Mouse (Mus musculus) limb, embryonic 15.5 days (tissue): Measurements from ENCODE around the gene Nlgn1. TPM values are rescaled to one million over a fixed set of nuclear protein-coding genes. Genes with fewer than 3 reads are reported as not detected.

Source experiments
- ATAC-seq: fragments of 200-750 bp; cut with Nextera tagmentation; 2 replicates; pipeline ENCODE4 v1.8.0; 2017; ENCODE audit warnings: low read depth, moderate TSS enrichment; ENCODE audit not compliant: insufficient number of reproducible peaks, low FRiP score, low TSS enrichment
- H3K27ac ChIP-seq: fragments of 300-500 bp; sonication (generic); 2 replicates; pipeline ENCODE4 v1.5.1; 2015; ENCODE audit warnings: moderate library complexity, mild to moderate bottlenecking, inconsistent platforms
- H3K27me3 ChIP-seq: fragments of 300-500 bp; sonication (generic); 2 replicates; pipeline ENCODE4 v1.6.1; 2015; ENCODE audit warnings: inconsistent platforms
- H3K36me3 ChIP-seq: fragments of 300-500 bp; sonication (generic); 2 replicates; pipeline ENCODE4 v1.6.1; 2015; ENCODE audit warnings: inconsistent platforms
- H3K4me1 ChIP-seq: fragments of 300-500 bp; sonication (generic); 2 replicates; pipeline ENCODE4 v1.6.1; 2015; ENCODE audit warnings: inconsistent platforms
- H3K4me2 ChIP-seq: fragments of 300-500 bp; sonication (generic); 2 replicates; pipeline ENCODE4 v1.6.1; 2015; ENCODE audit warnings: mild to moderate bottlenecking, inconsistent platforms
- H3K4me3 ChIP-seq: fragments of 300-500 bp; sonication (generic); 2 replicates; pipeline ENCODE4 v1.5.1; 2015; ENCODE audit warnings: mild to moderate bottlenecking, inconsistent platforms
- H3K9ac ChIP-seq: fragments of 300-500 bp; sonication (generic); 2 replicates; pipeline ENCODE4 v1.6.1; 2015; ENCODE audit warnings: inconsistent platforms
- H3K9me3 ChIP-seq: fragments of 300-500 bp; sonication (generic); 2 replicates; pipeline ENCODE4 v1.6.1; 2016; ENCODE audit warnings: inconsistent platforms
- WGBS: fragments of 180-500 bp; shearing (Covaris S2); methylation state at CpG from one replicate; pipeline ENCODE4 v1.1.7; 2015; 5-methylcytosine and 5-hydroxymethylcytosine counted together
- polyA plus RNA-seq: library from polyadenylated mRNA; unstranded; fragments of >200 nt; fragmentation: Nextera tagmentation; extraction: Ambion mirVana; gene quantifications from 2 replicates; pipeline ENCODE4 v1.2.1, GENCODE M21; 2015

Nlgn1 gene
- polyA plus RNA-seq, 1 experiment from 2014 or later: 3.1 TPM

DNA sequence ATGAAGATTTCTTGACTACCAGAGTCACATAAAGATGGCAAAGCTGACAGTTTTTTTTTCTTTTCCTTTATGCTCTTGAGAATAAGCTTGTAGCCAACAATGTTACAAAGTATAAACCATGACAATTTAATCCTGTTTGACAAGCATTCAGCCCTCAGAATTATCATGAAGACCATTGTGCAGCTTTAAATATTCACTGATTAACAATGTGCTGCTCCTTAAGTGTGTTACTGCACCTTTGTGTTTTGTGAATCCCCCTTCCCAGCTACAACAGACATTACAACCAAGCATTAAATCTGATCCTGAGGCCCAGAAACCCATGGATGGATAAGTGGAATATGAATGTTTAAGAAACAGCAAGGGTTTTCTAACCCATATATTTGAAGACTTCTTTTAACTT is 434.8 kb downstream of the Nlgn1 start:
- Histone ChIP-seq H3K9ac (no peak overlapping the region), H3K4me2 (no peak overlapping the region), H3K27ac (no peak overlapping the region), H3K9me3 (no peaks in the 10 kb centered on the region), H3K36me3 (no peaks in the 10 kb centered on the region), H3K4me3 (no peak overlapping the region), H3K4me1 (no peaks in the 10 kb centered on the region), H3K27me3 (no peaks in the 10 kb centered on the region)
- ATAC-seq: no peak

- Histone ChIP-seq H3K36me3 (no peaks in the 10 kb centered on the region), H3K4me3 (no peak overlapping the region), H3K9me3 (no peaks in the 10 kb centered on the region), H3K9ac (no peak overlapping the region), H3K4me1 (no peaks in the 10 kb centered on the region), H3K27ac (no peak overlapping the region), H3K27me3 (no peaks in the 10 kb centered on the region), H3K4me2 (no peak overlapping the region)
- ATAC-seq: no peak
- 64% methylated on average over 2 of the region's 2 CpGs for WGBS
These were observed 447.5 kb downstream of the Nlgn1 start for GRCm38 (mm10) chr3:25884797-25885196.

GRCm38 (mm10) chr3:25869161-25869560 is 463.1 kb downstream of the Nlgn1 start:
- Histone ChIP-seq H3K4me1 (no peaks in the 10 kb centered on the region), H3K9me3 (no peaks in the 10 kb centered on the region), H3K27ac (no peak overlapping the region), H3K4me3 (no peak overlapping the region), H3K4me2 (no peak overlapping the region), H3K36me3 (no peaks in the 10 kb centered on the region), H3K27me3 (no peaks in the 10 kb centered on the region), H3K9ac (no peak overlapping the region)
- ATAC-seq: no peak

DNA sequence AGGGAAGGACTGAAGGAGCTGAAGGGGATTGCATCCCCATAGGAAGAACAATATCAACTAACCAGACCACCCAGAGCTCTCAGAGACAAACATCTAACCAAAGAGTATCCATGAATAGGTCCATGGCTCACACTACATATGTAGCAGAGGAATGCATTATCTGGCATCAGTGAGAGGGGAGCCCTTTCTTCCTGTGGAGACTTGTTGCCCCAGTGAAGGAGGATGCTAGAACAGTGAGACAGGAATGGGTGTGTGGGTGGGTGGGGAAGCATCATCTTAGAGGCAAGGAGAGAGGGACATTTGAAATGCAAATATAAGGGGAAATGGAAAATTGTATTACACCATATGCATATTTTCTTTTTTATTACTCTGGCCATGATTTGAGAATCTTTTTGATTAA is 473.9 kb downstream of the Nlgn1 start:
- ATAC-seq: no peak
- H3K36me3 ChIP-seq: no peaks in the 10 kb centered on the region
- no peak overlapping the region for H3K4me3 ChIP-seq

GRCm38 (mm10) chr3:25844686-25845462 is 487.4 kb downstream of the Nlgn1 start:
- no peaks in the 10 kb centered on the region for H3K9me3 ChIP-seq
- no peak overlapping the region for H3K4me2 ChIP-seq
- no peak overlapping the region for H3K27ac ChIP-seq
- H3K9ac ChIP-seq: no peak overlapping the region
- H3K27me3 ChIP-seq: no peaks in the 10 kb centered on the region
- H3K4me1 ChIP-seq: no peaks in the 10 kb centered on the region
- 74% methylated on average over 7 of the region's 7 CpGs for WGBS
- H3K36me3 ChIP-seq: no peaks in the 10 kb centered on the region
- H3K4me3 ChIP-seq: no peak overlapping the region
- ATAC-seq: no peak

More for the DNA sequence above, 473.9 kb downstream of the Nlgn1 start:
- H3K27me3 ChIP-seq: no peaks in the 10 kb centered on the region
- H3K9ac ChIP-seq: no peak overlapping the region
- no peak overlapping the region for H3K27ac ChIP-seq
- H3K4me2 ChIP-seq: no peak overlapping the region
- H3K9me3 ChIP-seq: no peaks in the 10 kb centered on the region
- no peaks in the 10 kb centered on the region for H3K4me1 ChIP-seq

DNA sequence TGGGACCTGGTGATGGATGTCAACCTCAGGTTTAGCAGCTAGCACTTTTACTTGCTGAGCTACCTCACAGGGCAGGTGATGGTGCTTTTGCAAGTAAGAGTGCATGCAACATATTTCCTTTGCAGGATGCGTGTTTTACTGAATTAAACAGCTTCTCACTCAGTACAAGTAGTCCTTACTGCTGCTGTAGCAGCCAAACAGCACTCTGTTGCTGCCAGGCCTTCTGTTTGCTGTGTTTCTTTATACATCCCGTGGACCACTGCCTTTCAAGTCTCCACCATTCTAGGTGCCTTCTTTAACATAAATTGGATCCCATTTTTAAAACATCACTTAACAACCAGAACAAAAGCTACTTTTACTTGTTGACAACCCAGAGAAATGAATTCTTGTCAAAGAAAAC is 502.0 kb downstream of the Nlgn1 start:
- ATAC-seq: no peak
- Histone ChIP-seq H3K9ac (no peak overlapping the region), H3K9me3 (no peaks in the 10 kb centered on the region), H3K27me3 (no peaks in the 10 kb centered on the region), H3K4me2 (no peak overlapping the region), H3K27ac (no peak overlapping the region), H3K36me3 (no peaks in the 10 kb centered on the region), H3K4me3 (no peak overlapping the region), H3K4me1 (no peaks in the 10 kb centered on the region)
- WGBS: 79% methylated on average over 2 of the region's 2 CpGs

DNA sequence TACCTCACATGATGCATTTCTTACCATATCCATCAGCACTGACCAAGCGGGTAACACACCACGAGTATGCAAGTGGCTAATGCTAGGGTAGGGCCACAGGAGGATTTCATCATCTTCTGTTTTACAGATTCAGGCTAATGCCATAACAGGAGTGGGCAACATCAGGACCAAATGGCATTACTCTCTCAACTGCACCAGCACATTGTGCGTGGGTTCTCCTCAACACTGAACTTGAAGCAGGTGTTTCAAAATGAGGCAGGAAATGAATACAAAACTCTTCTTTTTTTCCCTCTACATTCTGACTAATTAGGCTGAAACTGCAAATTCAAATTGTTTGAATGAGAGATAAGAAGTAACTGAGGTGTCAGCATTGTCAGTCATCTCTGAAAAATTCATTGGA is 518.9 kb downstream of the Nlgn1 start:
- Histone ChIP-seq H3K4me1 (no peaks in the 10 kb centered on the region), H3K27me3 (no peaks in the 10 kb centered on the region), H3K4me3 (no peak overlapping the region), H3K36me3 (no peaks in the 10 kb centered on the region), H3K27ac (no peak overlapping the region), H3K9me3 (no peaks in the 10 kb centered on the region), H3K4me2 (no peak overlapping the region), H3K9ac (no peak overlapping the region)
- 89% methylated on average over 3 of the region's 3 CpGs for WGBS
- no peak for ATAC-seq

DNA sequence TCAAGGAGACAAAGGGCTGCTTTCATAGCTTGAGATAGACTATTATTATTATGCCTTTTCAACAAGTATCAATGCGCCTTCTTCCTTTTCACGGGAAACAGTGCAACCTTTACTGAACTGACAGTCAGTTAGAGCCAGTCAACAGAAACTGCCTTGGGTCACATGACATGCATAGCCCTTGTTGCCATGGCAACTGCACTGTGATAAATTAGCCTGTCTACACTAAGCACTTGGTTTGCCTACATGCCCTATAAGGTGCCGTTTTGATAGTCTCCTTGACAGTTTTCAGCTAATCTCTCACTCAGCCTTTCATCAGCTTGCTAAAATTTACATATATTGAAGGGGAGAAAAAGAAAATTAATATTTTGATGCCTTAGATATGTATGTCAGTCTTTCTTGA is 524.7 kb downstream of the Nlgn1 start:
- WGBS: 61% methylated on average over 3 of the region's 3 CpGs
- no peaks in the 10 kb centered on the region for H3K27me3 ChIP-seq
- H3K9ac ChIP-seq: no peak overlapping the region
- ATAC-seq: no peak
- no peak overlapping the region for H3K4me3 ChIP-seq
- no peak overlapping the region for H3K4me2 ChIP-seq
- H3K9me3 ChIP-seq: no peaks in the 10 kb centered on the region
- H3K4me1 ChIP-seq: no peaks in the 10 kb centered on the region
- H3K36me3 ChIP-seq: no peaks in the 10 kb centered on the region
- no peak overlapping the region for H3K27ac ChIP-seq

DNA sequence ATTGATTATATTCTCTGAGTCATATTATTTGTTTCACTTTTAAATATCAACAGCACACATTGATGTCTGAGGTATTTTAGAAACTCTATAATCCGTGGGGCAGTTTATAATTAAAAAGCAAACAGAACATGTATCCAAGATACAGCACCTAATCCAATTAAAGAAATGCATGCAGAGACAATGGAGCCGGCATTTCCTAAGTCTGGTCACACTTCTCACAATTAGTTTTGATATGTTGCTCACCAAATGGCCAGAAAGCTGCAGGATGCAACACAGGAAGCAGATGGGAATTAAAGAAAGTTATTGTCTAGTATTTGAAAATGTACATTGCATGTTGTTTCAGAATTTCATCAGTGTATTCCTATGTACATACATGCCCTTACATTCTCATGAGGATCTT is 550.6 kb downstream of the Nlgn1 start:
- no peaks in the 10 kb centered on the region for H3K27me3 ChIP-seq
- H3K36me3 ChIP-seq: no peaks in the 10 kb centered on the region
- WGBS: 82% methylated on average over 2 of the region's 2 CpGs
- H3K9me3 ChIP-seq: no peaks in the 10 kb centered on the region
- H3K4me3 ChIP-seq: no peak overlapping the region
- no peak overlapping the region for H3K4me2 ChIP-seq
- no peak overlapping the region for H3K27ac ChIP-seq
- H3K4me1 ChIP-seq: no peaks in the 10 kb centered on the region
- ATAC-seq: no peak
- H3K9ac ChIP-seq: no peak overlapping the region

DNA sequence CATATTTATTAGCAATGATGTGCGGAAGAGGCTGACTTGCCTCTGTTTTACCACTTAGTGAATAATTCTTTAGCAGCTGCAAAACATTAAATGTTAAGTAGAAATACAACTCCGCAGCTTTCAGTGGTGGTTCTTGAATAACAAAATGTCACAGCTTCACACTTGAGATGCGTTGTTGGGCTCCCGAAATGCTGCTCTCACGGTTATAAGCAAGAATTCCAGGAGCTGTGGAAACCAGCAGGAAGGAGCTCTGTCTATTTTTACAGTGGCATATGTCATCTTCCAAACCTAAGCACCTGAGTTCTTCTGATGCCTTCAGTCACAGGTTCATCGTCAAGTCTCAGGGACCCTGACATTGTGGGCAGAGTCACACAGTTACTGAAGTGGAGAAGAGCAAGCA is 556.8 kb downstream of the Nlgn1 start:
- Histone ChIP-seq H3K9me3 (no peaks in the 10 kb centered on the region), H3K27ac (no peak overlapping the region), H3K36me3 (no peaks in the 10 kb centered on the region), H3K4me2 (no peak overlapping the region), H3K27me3 (no peaks in the 10 kb centered on the region), H3K4me3 (no peak overlapping the region), H3K4me1 (no peaks in the 10 kb centered on the region), H3K9ac (no peak overlapping the region)
- ATAC-seq: no peak
- WGBS: 70% methylated on average over 6 of the region's 6 CpGs

DNA sequence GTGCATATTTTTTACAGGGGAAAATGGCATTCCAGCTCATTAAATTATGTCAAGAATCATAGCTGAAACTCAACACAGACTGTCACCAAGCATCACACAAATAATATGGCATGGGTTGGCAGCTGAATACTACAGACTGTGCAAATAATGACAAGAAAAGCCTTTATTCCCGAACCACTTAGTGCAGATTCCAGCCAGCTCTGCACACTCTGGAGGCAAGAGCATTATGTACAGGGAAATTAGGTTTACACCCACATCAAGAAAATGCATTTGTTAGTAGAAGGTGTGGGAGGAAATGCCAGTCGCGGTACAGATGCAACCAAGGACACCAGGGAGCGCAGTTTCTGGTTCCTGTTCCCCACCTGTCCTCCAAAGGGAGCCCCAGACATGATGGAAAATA is 558.4 kb downstream of the Nlgn1 start:
- no peaks in the 10 kb centered on the region for H3K27me3 ChIP-seq
- H3K9ac ChIP-seq: no peak overlapping the region
- no peaks in the 10 kb centered on the region for H3K9me3 ChIP-seq
- no peak overlapping the region for H3K4me2 ChIP-seq
- no peak overlapping the region for H3K27ac ChIP-seq
- H3K4me3 ChIP-seq: no peak overlapping the region
- no peaks in the 10 kb centered on the region for H3K4me1 ChIP-seq
- H3K36me3 ChIP-seq: no peaks in the 10 kb centered on the region
- 77% methylated on average over 4 of the region's 4 CpGs for WGBS
- ATAC-seq: no peak

DNA sequence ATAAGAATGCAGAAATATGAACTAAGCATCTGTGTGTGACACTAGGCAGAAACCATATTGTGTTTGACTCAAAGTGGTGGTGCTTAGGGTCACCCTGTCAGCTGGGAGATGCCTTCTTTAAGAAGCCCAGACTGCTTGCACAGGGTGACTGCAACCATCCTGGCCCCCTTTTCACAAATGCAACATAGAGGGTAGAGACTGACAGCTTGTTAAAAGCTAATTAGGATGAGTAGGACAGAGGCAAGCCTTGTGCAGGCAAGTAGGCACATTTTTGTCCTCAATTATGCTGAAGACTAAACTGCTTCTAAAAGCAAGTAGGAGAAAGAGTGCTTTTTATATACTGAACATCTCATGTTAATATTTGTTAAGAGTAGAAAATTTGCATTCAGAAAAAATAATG is 558.8 kb downstream of the Nlgn1 start:
- no peaks in the 10 kb centered on the region for H3K4me1 ChIP-seq
- H3K4me3 ChIP-seq: no peak overlapping the region
- no peaks in the 10 kb centered on the region for H3K9me3 ChIP-seq
- no peak for ATAC-seq
- H3K27ac ChIP-seq: no peak overlapping the region
- H3K4me2 ChIP-seq: no peak overlapping the region
- no peak overlapping the region for H3K9ac ChIP-seq
- H3K36me3 ChIP-seq: no peaks in the 10 kb centered on the region
- H3K27me3 ChIP-seq: no peaks in the 10 kb centered on the region

- Histone ChIP-seq H3K4me3 (no peak overlapping the region), H3K36me3 (no peaks in the 10 kb centered on the region), H3K4me2 (no peak overlapping the region), H3K27me3 (no peaks in the 10 kb centered on the region), H3K27ac (no peak overlapping the region), H3K9me3 (no peaks in the 10 kb centered on the region), H3K4me1 (no peaks in the 10 kb centered on the region), H3K9ac (no peak overlapping the region)
- ATAC-seq: no peak
- 86% methylated on average over 4 of the region's 4 CpGs for WGBS
These were observed 568.6 kb downstream of the Nlgn1 start for GRCm38 (mm10) chr3:25763689-25764088.
